Mouse (Mus musculus) lung, adult 18-20 months (tissue): ENCODE results near the gene Olfr165.
"Not testable (repeated sequence)": the region's sequence is repeated elsewhere in the genome, so short reads cannot be mapped to it uniquely, and the experiment has no call there.

Experiments used
- DNase-seq, 2 experiments: peaks; one replicate each; pipeline ENCODE4 v3.0.0; 2022; ENCODE audit warnings: mixed read lengths in 2 of 2

The Olfr165 gene

GRCm38 (mm10) chr16:19423034-19423433 lies at the start of gene Olfr165:
TSS of gene Olfr165 (minus strand) at chr16:19423134.
- DNase-seq = no peak

- no peak for DNase-seq
Measured at GRCm38 (mm10) chr16:19464365-19464764, 41.4 kb upstream of the Olfr165 start.

DNA sequence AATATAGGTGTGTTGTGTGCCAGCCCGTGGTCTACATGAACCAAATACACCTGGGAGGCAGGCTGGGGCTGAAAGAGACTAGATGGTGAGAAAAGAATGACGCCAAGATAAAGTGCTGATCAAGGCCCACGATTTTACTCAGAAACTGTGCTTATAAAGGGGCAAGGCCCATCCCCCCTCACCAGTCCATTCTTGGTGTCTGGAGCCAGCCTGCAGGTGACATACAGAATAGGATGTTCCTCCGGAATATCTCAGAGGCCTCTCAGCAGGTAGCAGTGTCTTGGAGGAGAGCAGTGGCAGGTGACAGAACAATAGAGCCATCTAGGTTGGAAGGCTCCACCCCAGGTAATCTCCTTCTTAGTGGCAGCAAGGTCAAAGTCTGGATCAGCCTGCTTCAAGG lies 35.8 kb upstream of the Olfr165 start:
- DNase-seq = not testable (repeated sequence)

DNA sequence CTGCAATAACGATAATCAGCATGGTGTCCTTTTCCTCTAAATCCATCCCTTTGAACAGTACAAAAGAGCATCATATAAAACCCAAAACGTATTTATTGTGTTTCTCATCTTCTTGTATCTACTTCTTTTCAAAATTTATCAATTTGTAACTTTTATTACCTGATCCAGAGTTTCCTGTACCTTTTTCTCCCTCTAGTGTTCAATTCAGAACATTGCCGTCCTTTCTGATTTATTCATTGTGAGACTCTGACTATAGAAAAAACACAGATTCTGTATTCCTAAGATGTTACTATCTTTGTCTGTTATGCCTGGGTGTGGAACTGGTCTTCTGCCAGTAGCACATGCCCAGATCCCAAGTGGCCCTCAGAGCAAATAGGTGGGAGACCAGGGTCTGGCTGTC lies 35.0 kb downstream of the Olfr165 start:
- no peak for DNase-seq
